Mouse (Mus musculus) inflammation-experienced regulatory T-cells, adult 16 weeks (primary cell): Measurements from ENCODE around the gene Snap25. TPM values are rescaled to one million over a fixed set of nuclear protein-coding genes. Genes with fewer than 3 reads are reported as not detected.

Experiments
- polyA plus RNA-seq: library from polyadenylated mRNA; unstranded; fragments of 100-300 nt; shearing (Covaris generic); gene quantifications from one replicate; pipeline ENCODE4 v1.2.1, GENCODE M21; 2017

Gene Snap25
- polyA plus RNA-seq, result not detected

GRCm38 (mm10) chr2:136713299-136713758, at the start of gene Snap25:
TSS of gene Snap25 (plus strand) at chr2:136713453.

Other genes starting within 250 kb of the Snap25 start
- not detected for gene Ankef1, start 211.5 kb upstream of the Snap25 start, polyA plus RNA-seq
- 14.5 TPM for gene AL731706.2, start 172.2 kb downstream of the Snap25 start, polyA plus RNA-seq
- 5.9 TPM for gene Slx4ip, start 177.8 kb downstream of the Snap25 start, polyA plus RNA-seq
- gene AL731706.1, start 177.9 kb downstream of the Snap25 start, polyA plus RNA-seq, result 4.4 TPM
- gene Mkks, start 177.9 kb downstream of the Snap25 start, polyA plus RNA-seq, result 26.9 TPM